Mouse (Mus musculus) cerebellum, postnatal 4 days (tissue): ENCODE measurements around the gene 2010111I01Rik.
A peak's percentile ranks its signal among the peaks of the same experiment; 100 is the strongest.
"Not testable (repeated sequence)": the region's sequence is repeated elsewhere in the genome, so short reads cannot be mapped to it uniquely, and the experiment has no call there.

Experiments used
- DNase-seq, 2 experiments: peaks; one replicate each; pipeline ENCODE4 v3.0.0; 2022; ENCODE audit warnings: low spot score in 2 of 2, mixed read lengths in 1 of 2

2010111I01Rik gene

GRCm38 (mm10) chr13:63344481-63344880, 379.8 kb downstream of the 2010111I01Rik start:
- no peak for DNase-seq

- DNase-seq, result no peak
Measured at GRCm38 (mm10) chr13:63345476-63346225, 381.0 kb downstream of the 2010111I01Rik start.

GRCm38 (mm10) chr13:63347639-63348038, 382.9 kb downstream of the 2010111I01Rik start:
- DNase-seq, result no peak

- DNase-seq, result no peak
Measured at GRCm38 (mm10) chr13:63350076-63350475, 385.4 kb downstream of the 2010111I01Rik start.

- not testable (repeated sequence) for DNase-seq
Measured at GRCm38 (mm10) chr13:63353312-63353711, 388.6 kb downstream of the 2010111I01Rik start.

- DNase-seq, result no peak
Measured at GRCm38 (mm10) chr13:63356101-63356500, 391.4 kb downstream of the 2010111I01Rik start.

GRCm38 (mm10) chr13:63356558-63356957, 391.9 kb downstream of the 2010111I01Rik start:
- peak in 1 of 2 experiments; percentile 63 for DNase-seq

GRCm38 (mm10) chr13:63359393-63359792, 394.7 kb downstream of the 2010111I01Rik start:
- no peak for DNase-seq

- DNase-seq, result no peak
Measured at GRCm38 (mm10) chr13:63360111-63360885, 395.6 kb downstream of the 2010111I01Rik start.

GRCm38 (mm10) chr13:63361755-63362154, 397.1 kb downstream of the 2010111I01Rik start:
- no peak for DNase-seq

- no peak for DNase-seq
Measured at GRCm38 (mm10) chr13:63373460-63374166, 408.9 kb downstream of the 2010111I01Rik start.
